Mouse (Mus musculus): ENCODE results near the gene Kcnq2.
A peak's percentile ranks its signal among the peaks of the same experiment; 100 is the strongest.

The Kcnq2 gene

GRCm38 (mm10) chr2:181113762-181114361 lies 21.2 kb downstream of the Kcnq2 start:
- no peak for DNase-seq (ENCODE audit: extremely low read depth, insufficient read length, low spot score)

- no peak for DNase-seq (ENCODE audit: extremely low read depth, insufficient read length, low spot score)
These were observed 23.4 kb downstream of the Kcnq2 start for GRCm38 (mm10) chr2:181111665-181112064.

- no peak for DNase-seq (ENCODE audit: extremely low read depth, insufficient read length, low spot score)
These were observed 31.0 kb downstream of the Kcnq2 start for GRCm38 (mm10) chr2:181104111-181104510.

DNA sequence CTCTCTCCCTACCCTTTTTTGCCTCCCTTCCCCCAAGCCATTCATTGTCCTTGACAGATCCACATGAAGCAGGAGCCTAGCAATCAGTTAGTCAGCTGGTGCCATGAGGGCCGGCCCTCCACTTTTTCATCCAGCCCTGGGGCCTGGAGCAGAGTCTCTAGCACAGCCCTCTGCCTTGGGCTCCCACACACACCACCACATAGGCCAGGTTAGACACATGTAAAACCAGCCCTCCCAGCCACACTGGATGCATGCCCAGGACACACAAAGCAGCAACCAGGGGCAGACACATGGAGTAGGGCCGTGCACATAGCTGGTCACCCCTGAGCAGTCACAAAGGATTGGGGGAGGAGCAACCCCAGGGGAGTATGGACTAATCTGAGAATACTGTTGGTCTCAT lies 32.9 kb downstream of the Kcnq2 start:
- no peak for DNase-seq (ENCODE audit: extremely low read depth, insufficient read length, low spot score)

GRCm38 (mm10) chr2:181101626-181102025 lies 33.5 kb downstream of the Kcnq2 start:
- no peak for DNase-seq (ENCODE audit: extremely low read depth, insufficient read length, low spot score)

DNA sequence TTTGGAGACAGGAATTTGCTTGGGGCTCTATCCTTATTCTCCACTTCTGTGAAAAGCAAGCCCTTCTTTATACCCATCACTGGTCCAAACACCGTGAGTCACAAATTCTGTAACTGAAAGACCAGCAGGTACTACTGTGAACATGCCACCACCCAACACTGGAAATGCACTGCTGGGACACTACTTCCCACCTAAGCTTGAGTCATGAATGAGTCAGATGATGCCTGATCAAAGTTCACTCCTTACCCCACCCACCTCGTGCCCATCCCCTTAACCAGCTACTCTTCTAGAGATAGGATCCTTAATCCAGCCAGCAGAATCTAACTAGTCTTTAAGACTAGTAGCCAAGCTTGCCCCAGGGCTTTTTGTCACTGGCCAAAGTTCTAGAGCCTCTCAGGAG lies 35.0 kb downstream of the Kcnq2 start:
- no peak for DNase-seq (ENCODE audit: extremely low read depth, insufficient read length, low spot score)

- DNase-seq (ENCODE audit: extremely low read depth, insufficient read length, low spot score): no peak
These were observed 45.0 kb downstream of the Kcnq2 start for GRCm38 (mm10) chr2:181090123-181090522.

DNA sequence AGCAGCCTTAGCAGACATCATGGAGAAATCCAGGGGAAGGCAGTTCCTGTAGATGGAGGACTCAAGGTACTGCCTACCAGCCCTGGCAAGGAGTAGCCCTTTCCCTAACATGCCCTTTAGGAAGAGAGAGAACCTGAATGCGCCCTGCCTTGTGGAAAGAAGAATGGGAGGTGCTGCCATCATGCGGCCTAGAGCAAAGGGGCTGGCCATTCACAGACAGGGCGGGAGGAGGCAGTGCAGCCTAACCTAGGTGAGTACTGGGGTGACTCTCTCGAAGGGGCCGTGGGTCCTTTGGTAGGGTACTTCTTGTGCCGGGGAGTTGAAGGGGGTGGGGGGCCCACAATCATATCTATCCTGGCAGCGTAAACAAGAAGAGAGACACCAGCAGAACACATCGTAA lies 50.1 kb downstream of the Kcnq2 start:
- DNase-seq (ENCODE audit: extremely low read depth, insufficient read length, low spot score): no peak

GRCm38 (mm10) chr2:181083945-181084344 lies 51.2 kb downstream of the Kcnq2 start:
- no peak for DNase-seq (ENCODE audit: extremely low read depth, insufficient read length, low spot score)

DNA sequence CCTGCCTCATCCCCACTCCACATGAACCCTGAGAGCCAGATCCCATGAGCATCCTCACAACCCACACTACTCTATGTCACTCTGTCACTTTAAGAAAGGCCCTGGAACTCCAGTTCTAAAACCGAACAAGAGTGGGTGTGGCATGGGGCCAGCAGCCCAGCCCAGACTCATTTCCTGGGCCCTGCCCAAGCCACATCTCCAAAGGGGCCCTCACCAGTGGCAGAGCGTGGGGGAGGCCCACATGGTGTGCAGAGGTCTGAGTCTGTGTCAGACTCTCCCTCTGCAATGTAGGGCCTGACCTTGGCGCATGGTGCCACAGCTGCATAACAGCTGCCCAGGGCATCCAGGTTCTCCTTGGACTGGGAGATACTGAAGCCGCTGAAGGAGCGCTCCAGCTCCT lies 54.2 kb downstream of the Kcnq2 start:
- DNase-seq (ENCODE audit: extremely low read depth, insufficient read length, low spot score): peak; percentile 27

DNA sequence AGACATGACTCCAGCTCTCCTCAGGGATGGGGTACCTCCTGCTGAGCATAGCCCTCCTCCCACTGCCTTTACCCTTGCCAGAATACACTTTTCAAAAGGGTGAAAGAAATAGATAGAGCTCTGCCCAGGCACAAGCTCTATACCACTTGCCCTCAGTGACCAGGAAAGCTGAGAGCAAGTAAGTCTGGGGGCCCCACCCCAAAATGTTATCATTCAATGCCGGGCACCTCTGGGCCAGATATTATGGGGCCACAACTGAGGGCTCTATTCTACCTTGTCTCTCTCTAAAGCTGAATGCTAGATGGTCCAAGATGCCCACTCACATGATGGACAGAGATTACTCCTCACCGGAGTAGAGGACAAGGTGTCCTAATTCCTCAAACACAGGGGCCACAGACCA lies 55.6 kb downstream of the Kcnq2 start:
- no peak for DNase-seq (ENCODE audit: extremely low read depth, insufficient read length, low spot score)

DNA sequence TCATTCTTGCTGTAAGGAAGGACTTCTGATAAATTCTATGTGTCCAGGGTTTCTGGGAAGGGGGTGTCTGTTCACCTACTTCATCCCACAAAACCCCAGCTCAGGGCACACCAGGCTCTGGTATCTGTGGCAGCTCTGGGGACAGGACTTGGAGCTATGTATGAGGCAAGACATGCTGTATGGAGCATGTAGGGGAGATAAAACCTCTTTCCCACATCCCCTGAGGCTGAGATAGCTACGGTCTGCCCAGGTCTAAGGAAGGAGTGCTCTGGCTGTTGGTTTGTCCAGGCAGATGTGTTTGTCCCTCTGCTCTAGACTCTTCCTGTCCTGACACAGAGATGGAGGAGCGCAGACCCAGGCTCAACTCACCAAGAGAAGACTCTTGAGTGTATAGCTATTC lies 56.2 kb downstream of the Kcnq2 start:
- DNase-seq (ENCODE audit: extremely low read depth, insufficient read length, low spot score): no peak

- DNase-seq (ENCODE audit: extremely low read depth, insufficient read length, low spot score): no peak
These were observed 59.6 kb downstream of the Kcnq2 start for GRCm38 (mm10) chr2:181075501-181075900.

- DNase-seq (ENCODE audit: extremely low read depth, insufficient read length, low spot score): no peak
These were observed 62.7 kb downstream of the Kcnq2 start for GRCm38 (mm10) chr2:181072403-181072714.

DNA sequence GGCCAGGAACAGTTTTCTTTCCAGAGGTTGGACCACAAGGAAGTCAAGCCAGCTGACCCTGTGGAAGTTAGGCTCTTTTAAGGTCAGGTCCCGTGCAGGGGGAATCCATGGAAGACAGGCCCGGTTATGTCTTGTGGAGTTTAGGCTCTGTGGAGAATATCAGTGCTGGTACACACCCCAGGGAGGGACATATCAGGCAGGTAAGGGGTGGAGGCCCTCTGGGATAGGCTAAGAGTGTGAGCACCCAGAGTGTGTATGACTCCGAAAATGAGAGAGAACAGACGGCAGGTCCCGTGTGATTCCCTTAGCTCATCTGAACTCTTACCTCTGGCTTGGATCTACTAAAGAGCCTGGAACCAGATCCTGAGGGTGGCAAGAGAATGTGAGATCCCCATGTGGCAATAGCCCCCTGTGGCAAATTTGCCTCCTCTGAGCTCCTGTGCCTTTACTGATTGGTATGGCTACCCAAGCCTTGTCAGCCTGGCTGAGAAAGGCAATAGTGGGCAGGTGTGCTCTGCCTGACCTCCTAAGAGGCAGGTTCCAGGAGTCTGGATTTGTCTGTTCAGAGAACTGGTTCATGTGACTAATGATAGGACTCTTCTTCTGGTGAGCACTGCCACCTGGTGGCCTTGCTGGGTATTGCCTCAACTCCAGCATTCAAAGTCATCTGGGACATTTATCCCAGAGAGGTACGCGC lies 63.2 kb downstream of the Kcnq2 start:
- peak; percentile 35 for DNase-seq (ENCODE audit: extremely low read depth, insufficient read length, low spot score)

GRCm38 (mm10) chr2:181070136-181070535 lies 65.0 kb downstream of the Kcnq2 start:
- no peak for DNase-seq (ENCODE audit: extremely low read depth, insufficient read length, low spot score)

DNA sequence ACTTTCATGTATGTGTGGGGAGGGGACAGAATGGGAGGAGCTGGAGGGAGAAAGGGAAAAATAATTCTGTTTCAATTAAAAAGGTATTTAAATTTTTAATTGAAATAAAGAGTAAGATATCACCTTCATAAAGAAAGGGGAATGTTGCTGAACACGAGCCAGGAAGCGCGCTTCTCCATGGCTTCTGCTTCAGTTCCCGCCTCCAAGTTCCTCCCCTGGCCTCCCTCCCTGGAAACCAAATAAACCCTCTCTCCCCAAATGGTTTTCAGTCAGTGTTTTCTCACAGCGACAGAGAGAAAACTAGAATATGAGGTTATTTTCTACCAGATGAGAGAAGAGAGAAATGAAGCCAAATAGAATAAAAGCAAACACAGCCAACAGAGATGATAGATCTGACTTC lies 66.6 kb downstream of the Kcnq2 start:
- DNase-seq (ENCODE audit: extremely low read depth, insufficient read length, low spot score): no peak

- DNase-seq (ENCODE audit: extremely low read depth, insufficient read length, low spot score): no peak
These were observed 69.3 kb downstream of the Kcnq2 start for GRCm38 (mm10) chr2:181065827-181066226.

DNA sequence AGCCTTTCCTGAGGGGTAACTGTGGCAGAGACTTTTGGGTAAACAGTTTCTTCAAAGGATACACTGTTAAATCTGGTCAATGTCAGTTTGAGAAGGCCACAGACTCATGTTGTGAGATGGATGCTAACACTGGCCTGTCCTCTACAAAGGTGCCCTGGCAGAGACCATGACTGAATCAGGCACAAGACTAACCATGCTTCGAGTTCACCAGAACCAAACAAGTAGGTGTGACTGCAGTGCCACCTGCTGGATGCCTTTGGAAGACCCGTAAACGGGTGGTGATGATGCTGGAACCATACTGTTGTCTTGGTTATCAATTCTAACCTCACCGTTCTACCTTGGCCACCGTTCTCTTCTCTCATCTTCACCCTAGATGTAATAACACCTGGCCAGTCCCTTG lies 75.0 kb downstream of the Kcnq2 start:
- no peak for DNase-seq (ENCODE audit: extremely low read depth, insufficient read length, low spot score)

- DNase-seq (ENCODE audit: extremely low read depth, insufficient read length, low spot score): no peak
These were observed 76.9 kb downstream of the Kcnq2 start for GRCm38 (mm10) chr2:181058193-181058592.

DNA sequence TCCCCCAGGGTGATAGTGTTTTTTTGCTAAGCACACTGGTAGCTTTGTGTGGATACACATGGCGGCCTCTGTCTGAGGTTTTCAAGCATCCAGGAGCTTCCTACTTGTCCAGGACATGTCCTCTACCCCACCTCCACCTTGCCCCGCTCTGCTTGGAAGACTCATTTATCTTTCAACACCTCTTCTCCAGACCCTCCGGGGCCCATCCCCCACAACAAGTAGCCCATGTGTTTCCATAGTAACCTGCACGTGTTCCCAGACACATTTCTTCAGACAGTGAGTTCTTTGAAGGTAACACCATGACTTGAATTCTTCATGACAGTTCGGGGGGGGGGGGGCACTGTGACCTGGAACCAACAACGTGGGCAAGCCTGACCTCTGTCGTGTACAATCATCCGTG lies 77.8 kb downstream of the Kcnq2 start:
- DNase-seq (ENCODE audit: extremely low read depth, insufficient read length, low spot score): no peak

DNA sequence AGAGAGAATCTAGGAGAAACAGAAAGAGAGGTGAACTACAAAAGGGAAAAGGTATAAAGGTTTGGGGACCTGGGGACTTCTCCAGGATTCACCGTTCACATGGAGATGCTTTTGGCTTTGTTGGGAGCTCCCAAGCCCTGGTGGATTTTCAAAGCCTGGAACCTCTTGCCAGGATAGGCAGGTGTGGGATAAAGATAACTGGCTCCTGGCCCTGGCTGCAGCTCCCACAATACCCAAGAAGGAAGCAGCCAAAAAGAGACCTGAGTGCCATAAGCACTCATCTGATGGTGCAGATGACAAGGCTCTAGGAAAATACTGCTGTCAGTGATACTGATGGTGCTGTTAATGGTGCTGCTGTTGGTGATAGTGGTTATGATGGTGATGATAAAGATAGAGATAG lies 82.9 kb downstream of the Kcnq2 start:
- no peak for DNase-seq (ENCODE audit: extremely low read depth, insufficient read length, low spot score)

DNA sequence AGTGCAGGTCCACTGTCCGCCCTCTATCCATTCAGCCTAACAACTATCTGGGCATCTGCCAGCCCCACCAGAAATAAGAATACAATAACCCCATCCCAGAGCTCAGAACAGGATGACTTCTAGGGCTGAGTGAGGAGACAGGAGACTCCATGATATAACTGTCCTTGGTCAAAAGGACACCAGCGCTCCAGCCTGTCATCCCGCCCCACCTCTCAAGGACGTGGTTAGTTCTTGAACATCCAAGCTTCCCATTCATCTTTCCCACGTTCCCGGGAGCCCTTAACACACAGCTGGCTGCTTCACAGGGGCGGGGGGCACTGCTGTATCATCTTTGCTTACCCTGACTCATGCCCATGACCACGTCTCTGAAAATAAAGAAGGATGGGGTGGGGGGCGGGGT lies 86.1 kb downstream of the Kcnq2 start:
- DNase-seq (ENCODE audit: extremely low read depth, insufficient read length, low spot score): no peak
